10 mouse cellular contexts compared by ENCODE assay signal in the genomic region with DNA sequence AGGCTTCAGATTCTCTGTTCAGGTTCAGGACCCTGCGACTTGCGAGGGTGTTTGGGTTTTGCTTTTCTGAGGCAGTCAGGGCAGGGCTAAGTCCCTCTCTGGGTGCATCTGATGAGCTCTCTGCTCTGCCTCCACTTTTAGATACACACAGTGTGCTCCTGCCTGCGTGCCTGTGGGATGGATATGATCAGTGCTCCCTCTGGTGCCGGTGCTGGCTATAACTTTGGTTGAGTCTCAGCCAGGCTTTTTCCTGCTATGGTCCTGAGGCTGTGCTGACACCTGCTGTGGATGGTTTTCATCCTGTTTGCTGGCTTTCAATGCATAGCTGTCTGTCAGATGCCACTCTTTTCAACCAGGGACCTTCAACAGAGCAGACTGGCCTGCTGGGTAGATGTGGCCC.
DNase-seq lines count a peak whose midpoint lies in the region; ATAC-seq and TF ChIP-seq lines count a peak whose summit lies in the region.
"Had no signal": no experiment of that assay in that cellular context is flagged by ENCODE, and none has a peak within 500 bp of the region (broad histone marks: within the 10 kb centered on the region; RNA-seq: fewer than 3 reads in every experiment).

No protein-coding gene starts in this region.

- H3K9ac ChIP-seq in forebrain, embryonic 13.5 days, result no peak overlapping the region
- no peak overlapping the region for H3K9ac ChIP-seq in forebrain, embryonic 11.5 days (ENCODE audit: low read length)
- H3K9ac ChIP-seq: heart, embryonic 13.5 days; midbrain, embryonic 12.5 days had no signal

- peak; percentile 72 for TF ChIP-seq CTCF in layer of hippocampus, adult 2 months (conservative IDR thresholded peaks at IDR 0.05)
- TF ChIP-seq CTCF in E14TG2a.4 (conservative IDR thresholded peaks at IDR 0.05; ENCODE audit: low read length), result 0 out of 2 replicates have a peak, but pooled peaks have one; percentile 9

- H3K27me3 ChIP-seq in forebrain, embryonic 13.5 days, result no peaks in the 10 kb centered on the region; the same call in 1 of the 2 replicates
- no peaks in the 10 kb centered on the region for H3K27me3 ChIP-seq in forebrain, embryonic 11.5 days (ENCODE audit: control insufficient read depth, insufficient read depth, low read length)
- no peaks in the 10 kb centered on the region for H3K27me3 ChIP-seq in E14TG2a.4 (ENCODE audit: insufficient read depth, low read length)
- H3K27me3 ChIP-seq: heart, embryonic 13.5 days; midbrain, embryonic 12.5 days had no signal

- no peak overlapping the region for H3K27ac ChIP-seq in forebrain, embryonic 13.5 days
- no peak overlapping the region for H3K27ac ChIP-seq in forebrain, embryonic 11.5 days (ENCODE audit: low read depth, low read length)
- no peak overlapping the region for H3K27ac ChIP-seq in layer of hippocampus, adult 2 months
- H3K27ac ChIP-seq: heart, embryonic 13.5 days; midbrain, embryonic 12.5 days had no signal

- H3K4me1 ChIP-seq in forebrain, embryonic 13.5 days, result no peaks in the 10 kb centered on the region
- H3K4me1 ChIP-seq in forebrain, embryonic 11.5 days (replicated peaks; ENCODE audit: control insufficient read depth, insufficient read depth, low read length), result no peaks in the 10 kb centered on the region
- 0 out of 2 replicates have a peak, but pooled peaks cover 5% of the 10 kb centered on the region for H3K4me1 ChIP-seq in E14TG2a.4 (replicated peaks; ENCODE audit: low read depth, low read length)
- H3K4me1 ChIP-seq: midbrain, embryonic 12.5 days had no signal

- DNase-seq in forebrain, embryonic 11.5 days (ENCODE audit: low spot score), result no peak
- DNase-seq in layer of hippocampus, adult 2 months (ENCODE audit: low spot score in 2 of 2), result no peak
- DNase-seq in layer of hippocampus, postnatal 36 days, result no peak
- peak; percentile 21 for DNase-seq in embryo, embryonic 10.5 days (ENCODE audit: low spot score)
- no peak for DNase-seq in layer of hippocampus, adult 9-10 months (ENCODE audit: low spot score)
- DNase-seq in spleen, adult 12 weeks (ENCODE audit: low spot score), result no peak

- no peak overlapping the region for H3K4me3 ChIP-seq in forebrain, embryonic 13.5 days
- no peak overlapping the region for H3K4me3 ChIP-seq in forebrain, embryonic 11.5 days (ENCODE audit: low read depth, low read length)
- no peak overlapping the region for H3K4me3 ChIP-seq in layer of hippocampus, adult 2 months
- H3K4me3 ChIP-seq in E14TG2a.4 (replicated peaks; ENCODE audit: low read length), result no peak overlapping the region
- H3K4me3 ChIP-seq: heart, embryonic 13.5 days; midbrain, embryonic 12.5 days had no signal

- no peaks in the 10 kb centered on the region for H3K36me3 ChIP-seq in forebrain, embryonic 13.5 days (ENCODE audit: poor library complexity, severe bottlenecking)
- H3K36me3 ChIP-seq in forebrain, embryonic 11.5 days (ENCODE audit: control insufficient read depth, insufficient read depth, low read length), result no peaks in the 10 kb centered on the region
- H3K36me3 ChIP-seq in E14TG2a.4 (ENCODE audit: insufficient read depth, low read length), result no peaks in the 10 kb centered on the region

- 50% methylated on average over 4 of the region's 4 CpGs for WGBS in forebrain, embryonic 13.5 days
- WGBS in forebrain, embryonic 11.5 days, result 50% methylated on average over 4 of the region's 4 CpGs

- 0 out of 2 replicates have a peak, but pooled peaks have one; percentile 13 for ATAC-seq in forebrain, embryonic 13.5 days
- ATAC-seq in forebrain, embryonic 11.5 days (replicated peaks; ENCODE audit: low FRiP score), result no peak

- no peak overlapping the region for H3K4me2 ChIP-seq in forebrain, embryonic 13.5 days
- no peak overlapping the region for H3K4me2 ChIP-seq in forebrain, embryonic 11.5 days (ENCODE audit: low read depth, low read length, severe bottlenecking)
- H3K4me2 ChIP-seq: heart, embryonic 13.5 days; midbrain, embryonic 12.5 days had no signal

- no peaks in the 10 kb centered on the region for H3K9me3 ChIP-seq in forebrain, embryonic 13.5 days (replicated peaks)
- no peaks in the 10 kb centered on the region for H3K9me3 ChIP-seq in forebrain, embryonic 11.5 days (ENCODE audit: control insufficient read depth, low read length)
- H3K9me3 ChIP-seq in E14TG2a.4 (ENCODE audit: low read length), result no peaks in the 10 kb centered on the region
- H3K9me3 ChIP-seq: heart, embryonic 13.5 days; midbrain, embryonic 12.5 days had no signal
